Mouse (Mus musculus) adrenal gland, postnatal 36 days (tissue): ENCODE results near the gene Slc38a2. TPM values are rescaled to one million over a fixed set of nuclear protein-coding genes. Genes with fewer than 3 reads are reported as not detected.

Source experiments
- DNase-seq, 2 experiments: peaks; one replicate each; pipeline ENCODE4 v3.0.0; 2021; ENCODE audit warnings: mixed read lengths in 1 of 2
- total RNA-seq, 2 experiments: library from RNA; stranded (reverse); gene quantifications; 2 replicates each; pipeline ENCODE4 v1.2.3; 2021

Slc38a2 gene
- total RNA-seq, 2 experiments from 2014 or later = 195 to 216 TPM

- DNase-seq = peak; percentile 57 to 82
These were observed 32.9 kb downstream of the Slc38a2 start for GRCm38 (mm10) chr15:96666663-96667062.

- peak; percentile 67 to 84 for DNase-seq
These were observed 33.6 kb downstream of the Slc38a2 start for GRCm38 (mm10) chr15:96665889-96666288.

GRCm38 (mm10) chr15:96660590-96661141 is 38.9 kb downstream of the Slc38a2 start:
- DNase-seq = no peak

GRCm38 (mm10) chr15:96658275-96658602 is 41.3 kb downstream of the Slc38a2 start:
- no peak for DNase-seq

- DNase-seq = no peak
These were observed 41.8 kb downstream of the Slc38a2 start for GRCm38 (mm10) chr15:96657576-96658274.

- no peak for DNase-seq
These were observed 44.0 kb downstream of the Slc38a2 start for GRCm38 (mm10) chr15:96655514-96655913.

- DNase-seq = no peak
These were observed 44.8 kb downstream of the Slc38a2 start for GRCm38 (mm10) chr15:96654714-96655113.

GRCm38 (mm10) chr15:96653011-96653410 is 46.5 kb downstream of the Slc38a2 start:
- DNase-seq = no peak

GRCm38 (mm10) chr15:96652531-96652930 is 47.0 kb downstream of the Slc38a2 start:
- DNase-seq = no peak

- no peak for DNase-seq
These were observed 52.2 kb downstream of the Slc38a2 start for GRCm38 (mm10) chr15:96647376-96647775.

- peak; percentile 36 to 45 for DNase-seq
These were observed 56.8 kb downstream of the Slc38a2 start, which contains the start of gene Slc38a1 for GRCm38 (mm10) chr15:96642436-96643405. Gene Slc38a1 (minus strand): TSS chr15:96642913.

- DNase-seq = peak in 1 of 2 experiments; percentile 28
These were observed 57.6 kb downstream of the Slc38a2 start for GRCm38 (mm10) chr15:96641821-96642435.

- peak; percentile 65 to 74 for DNase-seq
These were observed 58.3 kb downstream of the Slc38a2 start for GRCm38 (mm10) chr15:96641111-96641820.

- DNase-seq = no peak
These were observed 59.1 kb downstream of the Slc38a2 start for GRCm38 (mm10) chr15:96640291-96640985.

- DNase-seq = no peak
These were observed 59.9 kb downstream of the Slc38a2 start for GRCm38 (mm10) chr15:96639630-96640029.

- DNase-seq = no peak
These were observed 60.9 kb downstream of the Slc38a2 start for GRCm38 (mm10) chr15:96638656-96639055.

- DNase-seq = peak in 1 of 2 experiments; percentile 23
These were observed 61.4 kb downstream of the Slc38a2 start for GRCm38 (mm10) chr15:96638173-96638572.
